Mouse (Mus musculus) adrenal gland, postnatal 36 days (tissue): ENCODE results near the gene Rnf181. TPM values are rescaled to one million over a fixed set of nuclear protein-coding genes. Genes with fewer than 3 reads are reported as not detected.
A peak's percentile ranks its signal among the peaks of the same experiment; 100 is the strongest.

Experiments
- DNase-seq, 2 experiments: peaks; one replicate each; pipeline ENCODE4 v3.0.0; 2021; ENCODE audit warnings: mixed read lengths in 1 of 2
- total RNA-seq, 2 experiments: library from RNA; stranded (reverse); gene quantifications; 2 replicates each; pipeline ENCODE4 v1.2.3; 2021

The Rnf181 gene
- total RNA-seq, 2 experiments from 2014 or later, result 258 to 471 TPM

DNA sequence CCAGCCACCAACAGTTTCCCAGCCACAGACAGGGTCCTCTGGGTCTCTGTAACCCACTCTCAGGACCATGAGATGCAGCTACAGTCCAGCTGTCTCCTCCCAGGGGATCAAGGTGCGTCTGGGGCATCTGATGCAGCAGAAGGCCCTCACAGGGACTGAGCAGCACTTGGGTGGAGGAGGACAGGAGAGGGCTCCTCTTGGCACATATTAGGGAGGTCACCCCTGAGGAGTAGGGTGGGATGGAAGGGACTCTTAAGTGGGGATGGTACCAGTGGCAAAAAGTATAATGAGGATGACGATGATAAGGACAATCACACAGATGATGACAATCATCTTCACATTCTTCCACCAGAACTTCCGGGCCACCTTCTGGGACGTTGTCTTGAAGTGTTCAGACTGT is 18.5 kb upstream of the Rnf181 start:
- no peak for DNase-seq

DNA sequence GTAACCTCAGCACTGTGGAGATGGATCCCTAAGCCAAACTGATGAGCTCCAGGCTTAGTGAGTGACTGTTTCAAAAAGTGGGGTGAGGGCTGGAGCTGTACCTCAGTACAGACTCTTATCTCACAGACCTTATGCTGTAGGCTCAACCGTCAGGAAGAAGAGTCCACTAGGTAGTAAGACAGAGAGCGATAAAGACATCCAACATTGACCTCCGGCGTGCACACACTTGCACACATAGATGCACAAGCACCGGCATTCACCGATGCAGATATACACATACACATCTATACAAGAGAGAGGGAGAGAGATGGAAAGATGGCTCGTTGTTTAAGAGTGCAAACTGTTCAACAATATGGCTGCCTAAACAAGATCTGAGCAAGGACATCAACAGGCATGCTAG is 17.2 kb upstream of the Rnf181 start:
- DNase-seq, result no peak

DNA sequence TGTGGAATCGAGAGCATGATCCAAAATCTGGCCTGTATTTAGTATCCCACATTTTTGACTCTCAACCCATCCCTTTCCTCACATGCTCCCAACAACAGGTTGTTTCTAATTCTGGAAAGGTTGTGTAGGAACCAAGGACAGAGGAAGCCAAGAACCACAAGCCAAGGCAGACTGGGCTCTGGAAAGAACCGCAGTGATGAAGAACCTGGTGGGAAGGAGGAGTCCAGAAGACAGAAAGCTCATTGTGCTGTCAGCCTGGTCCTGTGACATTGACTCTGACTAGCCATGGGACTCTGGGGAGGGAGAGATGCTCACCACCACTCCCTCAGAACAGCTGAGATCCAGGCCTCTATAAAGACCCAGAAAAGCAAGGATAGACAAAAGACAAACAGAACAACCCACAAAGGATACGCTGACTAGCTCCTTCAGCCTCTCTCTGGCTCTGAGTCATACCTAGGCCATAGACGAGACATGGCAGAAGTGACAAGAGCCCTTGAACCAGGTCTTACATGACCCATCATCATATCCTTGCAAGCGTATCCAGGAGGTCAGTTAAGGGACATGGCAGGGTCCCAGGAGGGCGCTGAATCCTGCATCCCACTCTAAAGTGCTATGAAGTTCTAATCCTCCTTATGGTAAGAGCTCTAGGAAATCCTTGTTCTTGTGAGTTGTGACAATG is 16.5 kb upstream of the Rnf181 start:
- no peak for DNase-seq

DNA sequence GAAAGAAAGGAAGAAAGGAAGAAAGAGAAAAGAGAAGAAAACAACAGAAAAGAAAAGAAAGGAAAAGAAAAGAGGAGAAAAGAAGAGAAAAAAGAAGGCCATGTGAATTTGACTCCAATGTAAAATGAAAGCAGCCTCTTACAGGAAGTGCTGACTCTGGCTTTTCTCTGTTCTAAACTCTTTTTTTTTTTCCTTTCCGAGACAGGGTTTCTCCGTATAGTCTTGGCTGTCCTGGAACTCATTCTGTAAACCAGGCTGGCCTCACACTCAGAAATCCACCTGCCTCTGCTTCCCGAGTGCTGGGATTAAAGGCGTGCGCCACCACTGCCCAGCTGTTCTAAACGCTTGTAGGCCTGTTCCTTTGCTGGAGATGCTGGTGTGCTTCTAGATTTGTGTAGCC is 15.7 kb upstream of the Rnf181 start:
- DNase-seq, result no peak

DNA sequence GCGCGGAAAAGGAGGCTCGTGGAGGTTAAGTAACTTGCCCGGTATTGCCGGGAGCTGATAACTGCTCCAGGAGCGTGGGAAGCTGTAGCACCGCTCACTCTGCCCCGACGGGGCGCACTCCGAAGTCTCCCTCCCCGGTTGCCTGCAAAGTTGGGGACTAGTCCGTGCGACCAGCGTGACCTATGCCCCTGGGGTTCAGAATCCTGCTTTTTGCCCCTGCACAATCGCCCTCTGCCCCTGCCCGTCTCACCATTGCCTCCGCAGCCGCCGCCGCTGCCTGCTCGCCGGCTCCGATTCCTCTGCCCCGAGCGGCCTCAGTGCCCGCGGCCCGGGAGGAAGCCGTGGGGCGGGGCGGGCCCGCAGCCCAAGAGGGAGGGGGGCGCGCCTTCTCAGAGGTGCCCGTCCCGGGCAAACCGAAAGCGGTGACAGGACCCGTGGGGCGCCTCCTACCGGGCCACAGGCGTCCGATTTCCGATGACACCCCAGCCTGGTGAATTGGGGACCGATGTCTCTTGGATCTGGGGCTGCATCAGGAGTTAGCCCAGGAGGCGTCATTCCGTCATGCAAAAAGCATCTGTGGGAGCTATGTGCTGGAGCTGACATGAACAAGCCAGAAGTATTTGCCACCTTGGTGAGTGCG is 13.5 kb upstream of the Rnf181 start, which contains the start of gene Vamp5:
Gene Vamp5 (minus strand): TSS at position 338 of the 640 bp plus-strand sequence.
- peak; percentile 90 to 95 for DNase-seq

DNA sequence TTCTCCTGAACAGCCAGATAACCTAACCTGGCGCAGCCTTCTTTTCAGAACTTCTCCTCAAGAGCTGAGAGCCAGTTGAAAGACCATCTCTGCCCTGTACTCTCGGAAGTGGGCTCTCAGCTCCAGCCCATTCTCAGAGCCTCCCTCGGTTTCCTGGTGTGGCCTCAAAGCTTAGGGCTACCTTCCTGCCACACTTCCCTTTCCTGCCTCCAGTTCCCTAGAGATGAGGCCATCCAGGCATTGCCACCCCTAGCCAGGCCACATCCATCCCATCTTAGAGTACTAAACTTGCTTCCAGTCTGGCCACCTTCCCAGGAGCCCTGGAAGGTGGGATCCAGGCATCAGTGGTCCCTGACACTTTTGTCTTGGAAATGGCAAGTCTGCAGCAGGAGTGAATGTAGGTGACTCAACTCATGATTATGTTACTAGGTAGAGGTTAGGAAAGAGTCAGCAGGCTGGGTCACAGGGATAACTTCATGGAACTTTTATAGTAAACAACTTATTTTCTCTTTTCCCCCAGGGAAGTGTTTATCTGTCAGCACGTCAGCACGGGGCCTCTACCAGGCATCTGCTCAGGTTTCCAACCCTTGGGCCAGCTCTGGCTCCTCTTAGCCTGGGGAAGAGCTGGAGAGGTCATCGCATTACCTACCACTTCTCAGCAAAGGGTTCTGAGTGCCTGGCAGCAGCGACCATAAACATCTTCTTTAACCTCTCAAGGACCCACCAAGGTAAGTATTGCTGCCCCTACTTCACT is 12.8 kb upstream of the Rnf181 start:
- DNase-seq, result no peak

DNA sequence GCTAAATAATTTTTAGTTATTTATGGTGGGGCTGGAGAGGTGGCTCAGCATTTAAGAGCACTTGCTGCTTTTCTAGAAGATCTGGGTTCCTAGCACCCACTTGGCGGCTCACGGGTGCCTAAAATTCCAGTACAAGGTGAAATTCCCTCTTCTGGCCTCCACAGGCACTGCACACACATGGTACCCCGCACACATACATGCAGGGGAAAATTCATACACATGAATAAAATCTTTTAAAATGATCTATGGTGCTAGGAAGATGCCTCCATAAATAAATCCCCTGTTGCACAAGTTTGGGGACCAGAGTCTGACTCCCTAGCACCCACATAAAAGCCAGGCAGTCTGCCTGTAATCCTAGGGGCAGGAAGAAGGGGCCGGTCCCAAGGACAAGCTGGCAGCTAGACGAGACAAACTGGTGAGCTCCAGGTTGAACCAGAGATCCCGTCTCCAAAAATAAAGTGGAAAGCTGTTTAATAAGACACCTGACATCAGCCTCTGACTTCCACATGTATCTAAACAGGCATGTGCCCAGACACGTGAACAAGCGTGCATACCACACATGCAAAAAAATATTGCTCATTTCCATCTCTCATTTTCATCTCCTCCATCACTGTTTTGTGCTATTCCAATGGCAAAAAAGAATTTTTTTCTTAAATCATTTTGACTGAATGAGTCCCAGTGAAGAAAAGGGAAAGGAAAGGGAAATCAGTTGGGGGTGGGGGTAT is 11.9 kb upstream of the Rnf181 start:
- no peak for DNase-seq

DNA sequence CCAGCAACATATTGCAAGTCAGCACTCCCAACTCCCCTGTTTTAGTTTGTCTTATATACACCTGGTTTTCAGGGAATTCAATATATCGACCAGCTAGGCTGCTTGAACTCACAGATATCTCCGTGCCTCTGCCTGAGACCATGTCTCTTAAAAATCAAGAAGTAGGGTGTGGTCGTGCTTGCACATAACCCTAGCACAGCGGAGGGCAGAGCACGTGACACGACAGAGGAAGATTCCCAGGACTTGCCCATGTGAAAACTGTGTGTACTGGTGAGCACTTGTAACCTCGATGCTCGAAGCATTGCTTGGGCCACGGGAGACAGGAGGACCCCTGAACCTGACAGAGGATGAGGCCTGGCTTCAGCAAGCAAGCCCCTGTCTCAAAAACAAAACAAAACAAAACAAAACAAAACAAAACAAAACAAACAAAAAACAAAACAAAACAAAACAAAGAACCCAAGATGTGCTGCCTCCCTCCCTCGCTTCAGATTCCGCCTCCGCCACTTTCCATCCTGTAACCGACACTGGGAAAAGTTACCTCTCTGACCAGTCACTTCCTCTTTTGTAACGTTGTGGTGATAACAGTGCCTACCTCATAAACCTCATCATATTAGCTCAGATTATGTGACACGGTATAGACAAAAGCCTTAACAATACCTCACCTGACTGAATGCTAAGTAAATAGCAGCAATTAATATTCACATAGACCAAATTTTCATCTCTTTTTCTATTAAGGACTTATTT is 8.2 kb upstream of the Rnf181 start:
- no peak for DNase-seq

DNA sequence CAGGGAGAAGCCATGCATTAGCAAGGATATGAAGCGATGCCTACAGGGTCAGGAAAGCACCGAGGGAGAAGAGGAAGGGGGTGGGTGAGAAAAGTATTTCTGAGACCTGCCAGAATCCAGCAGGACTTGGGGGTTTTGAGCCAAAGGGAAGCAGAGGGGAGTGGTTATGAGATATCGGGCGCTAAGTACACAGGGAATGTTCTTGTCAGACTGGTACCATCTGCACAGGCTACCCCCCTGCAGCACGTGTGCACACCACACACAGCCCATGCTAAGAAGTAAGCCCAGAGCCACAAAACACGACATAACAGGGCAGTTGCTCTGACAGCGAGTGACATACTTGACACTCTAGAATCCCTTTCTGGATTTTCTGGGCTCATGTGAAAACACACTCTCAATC is 7.5 kb upstream of the Rnf181 start:
- no peak for DNase-seq

DNA sequence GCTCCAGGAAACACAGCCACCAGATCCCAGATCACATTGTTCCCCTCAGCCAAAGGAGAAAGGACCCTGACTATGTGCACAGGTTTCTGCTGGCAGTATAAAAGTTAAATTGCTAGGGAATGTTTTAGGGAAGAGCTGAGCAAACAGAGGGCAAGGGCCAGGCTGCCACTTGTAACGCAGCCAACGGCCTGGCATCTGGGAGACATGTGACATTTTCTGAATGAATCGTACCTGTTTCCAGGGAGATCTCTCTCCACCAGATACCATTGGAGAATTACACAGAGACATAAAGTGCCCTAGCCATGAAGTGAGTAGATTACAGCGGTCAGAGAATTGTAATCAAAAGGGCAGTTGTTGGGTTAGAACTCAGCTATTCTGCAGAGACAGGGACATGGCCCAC is 6.4 kb upstream of the Rnf181 start:
- peak in 1 of 2 experiments; percentile 58 for DNase-seq

DNA sequence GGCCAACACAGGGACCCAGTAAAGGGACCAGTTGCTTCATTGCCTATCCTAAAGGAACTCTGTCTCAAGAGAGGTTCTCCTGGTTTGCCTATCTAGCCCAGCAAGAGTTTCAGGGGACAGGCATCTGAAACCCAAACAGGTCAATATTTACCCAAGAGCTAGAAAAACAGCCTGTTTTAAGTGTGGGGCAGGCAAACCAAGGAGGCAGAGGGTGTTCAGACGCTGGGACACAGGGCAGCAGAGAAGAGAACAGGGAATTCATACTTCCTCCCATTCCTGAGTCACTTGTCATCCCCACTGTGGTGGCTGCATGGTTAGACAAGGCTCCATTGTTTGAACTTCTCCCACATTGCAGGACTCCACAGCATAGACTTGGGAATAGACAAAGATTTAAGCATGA is 4.8 kb upstream of the Rnf181 start:
- no peak for DNase-seq

DNA sequence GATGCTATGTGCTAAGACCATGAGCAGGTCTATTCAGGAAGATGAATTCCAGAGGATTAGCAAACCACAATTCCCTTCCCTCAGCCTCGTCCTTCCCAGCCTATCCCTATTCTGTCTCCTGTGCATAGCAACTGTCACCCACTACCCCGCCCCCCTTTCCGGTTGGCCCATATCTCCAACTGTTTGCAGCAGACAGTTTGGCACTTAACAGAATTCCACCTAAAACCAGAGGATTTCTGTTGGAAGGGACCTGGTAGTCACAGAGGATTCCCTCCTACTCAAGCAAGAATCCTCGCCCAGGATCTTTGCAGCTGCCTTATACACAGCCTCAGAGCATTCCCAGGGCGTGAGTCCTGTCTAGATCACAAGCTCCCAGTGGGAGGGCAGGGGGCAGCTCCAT is 4.4 kb upstream of the Rnf181 start:
- DNase-seq, result peak in 1 of 2 experiments; percentile 71

DNA sequence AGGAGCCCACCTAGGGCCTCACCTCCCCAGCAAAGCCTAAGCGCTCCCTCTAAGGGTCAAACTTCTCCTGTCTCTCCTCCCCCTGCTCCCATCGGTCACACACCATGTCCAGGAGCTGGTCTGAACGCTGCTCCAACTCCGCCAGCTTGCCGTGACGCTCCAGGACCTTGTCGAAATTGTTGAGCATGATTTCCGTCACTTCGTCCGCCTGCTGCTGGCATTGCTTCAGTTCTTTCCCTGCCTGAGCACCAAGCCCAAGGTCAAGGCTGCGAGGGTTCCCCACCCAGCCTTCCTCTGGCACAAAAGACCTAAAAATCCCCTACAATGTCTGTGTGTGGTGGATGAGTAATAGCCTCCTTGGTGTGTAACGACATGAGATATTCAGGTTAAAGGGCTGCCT is 3.3 kb upstream of the Rnf181 start:
- DNase-seq, result peak; percentile 84

DNA sequence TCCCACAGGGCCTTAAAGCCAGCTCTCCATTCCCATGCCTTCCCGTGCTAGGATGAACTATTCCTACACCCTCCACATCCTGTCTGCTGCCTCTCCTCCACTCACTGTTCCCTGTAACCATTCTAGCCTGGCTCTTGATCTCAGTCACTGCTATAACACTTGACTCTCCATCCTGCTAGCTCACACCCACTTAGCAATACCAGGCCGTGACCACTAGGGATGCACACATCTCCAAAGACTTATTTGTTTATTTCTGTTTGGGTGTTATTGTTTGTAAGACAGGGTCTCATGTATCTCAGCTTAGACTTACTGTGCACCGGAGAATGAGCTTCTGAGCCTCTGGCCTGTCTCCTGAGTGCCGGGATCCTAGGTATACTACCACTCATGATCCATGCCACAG is 2.8 kb upstream of the Rnf181 start:
- DNase-seq, result no peak

DNA sequence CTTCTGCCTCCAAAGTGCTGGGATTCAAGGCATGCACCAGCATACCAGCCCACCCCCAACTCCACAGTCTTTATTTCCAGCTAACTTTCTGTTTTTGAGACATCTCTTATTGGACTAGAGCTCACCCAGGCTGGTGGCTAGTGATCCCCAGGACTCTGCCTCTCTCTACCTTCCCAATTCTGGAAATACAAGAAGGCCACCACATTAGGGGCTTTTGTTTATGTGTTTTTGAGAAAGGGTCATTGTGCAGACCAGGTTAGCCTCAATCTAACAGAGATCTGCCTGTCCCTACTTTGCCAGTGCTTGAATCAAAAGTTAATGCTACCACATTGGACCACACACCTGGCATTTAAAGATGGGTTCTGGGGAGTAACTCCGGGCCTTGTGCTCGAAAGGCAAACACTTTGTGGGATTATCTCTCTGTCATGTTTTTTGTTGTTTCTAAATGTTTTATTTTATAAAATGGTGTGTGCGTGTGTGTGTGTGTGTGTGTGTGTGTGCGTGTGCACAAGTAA is 761 bp upstream of the Rnf181 start:
- DNase-seq, result no peak

DNA sequence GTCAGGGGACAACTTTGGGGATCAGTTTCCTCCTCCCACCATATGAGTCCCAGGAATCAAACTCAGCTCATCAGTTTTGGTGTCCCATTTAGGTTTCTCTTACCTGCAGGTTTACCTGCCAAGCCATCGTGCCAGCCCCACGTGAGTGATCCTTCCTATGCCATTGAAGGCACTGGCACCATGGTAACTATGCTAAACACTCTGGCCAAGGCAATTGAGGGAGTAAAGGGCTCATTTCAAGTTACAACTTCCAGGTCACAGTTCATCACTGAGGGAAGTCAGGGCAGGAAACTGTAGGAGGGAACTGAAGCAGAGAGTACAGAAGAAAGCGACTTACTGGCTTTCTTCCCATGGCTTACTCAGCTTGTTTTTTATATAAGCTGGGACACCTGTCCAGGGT is 452 bp downstream of the Rnf181 start:
- no peak for DNase-seq

DNA sequence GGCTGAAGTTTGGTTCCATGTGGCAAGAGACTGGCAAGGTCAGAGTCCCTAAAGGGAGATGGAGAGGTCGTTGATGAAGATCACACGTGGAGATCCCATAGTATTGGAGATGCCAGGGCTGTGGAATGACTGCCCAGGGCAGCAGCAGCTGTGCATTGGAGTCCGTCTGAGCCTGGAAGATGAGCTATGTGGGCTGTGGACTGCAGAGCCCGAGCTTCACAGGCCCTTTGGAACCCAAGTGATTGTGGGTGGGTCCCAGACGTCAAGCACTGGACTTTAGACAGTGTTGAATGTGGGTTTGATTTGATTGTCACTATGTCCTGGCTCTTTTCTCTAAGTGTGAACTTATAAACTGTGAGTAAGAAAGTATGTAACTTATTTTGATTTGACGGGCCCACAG is 1.8 kb downstream of the Rnf181 start:
- no peak for DNase-seq

DNA sequence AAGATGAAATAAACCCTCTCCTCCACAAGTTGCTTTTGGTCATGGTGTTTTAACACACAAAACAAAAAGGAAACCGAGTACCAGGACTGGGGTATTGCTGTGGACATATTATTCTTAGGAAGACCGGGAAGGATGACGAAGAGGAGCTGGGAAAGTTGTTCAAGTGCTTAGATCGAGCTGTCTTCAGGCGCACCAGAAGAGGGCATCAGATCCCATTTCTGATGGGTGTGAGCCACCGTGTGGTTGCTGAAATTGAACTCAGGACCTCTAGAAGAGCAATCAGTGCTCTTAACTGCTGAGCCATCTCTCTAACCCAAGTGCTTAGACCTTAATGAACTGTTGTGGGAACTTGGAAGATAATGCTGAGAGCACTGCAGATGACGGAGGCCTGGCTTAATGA is 2.7 kb downstream of the Rnf181 start:
- peak in 1 of 2 experiments; percentile 53 for DNase-seq

DNA sequence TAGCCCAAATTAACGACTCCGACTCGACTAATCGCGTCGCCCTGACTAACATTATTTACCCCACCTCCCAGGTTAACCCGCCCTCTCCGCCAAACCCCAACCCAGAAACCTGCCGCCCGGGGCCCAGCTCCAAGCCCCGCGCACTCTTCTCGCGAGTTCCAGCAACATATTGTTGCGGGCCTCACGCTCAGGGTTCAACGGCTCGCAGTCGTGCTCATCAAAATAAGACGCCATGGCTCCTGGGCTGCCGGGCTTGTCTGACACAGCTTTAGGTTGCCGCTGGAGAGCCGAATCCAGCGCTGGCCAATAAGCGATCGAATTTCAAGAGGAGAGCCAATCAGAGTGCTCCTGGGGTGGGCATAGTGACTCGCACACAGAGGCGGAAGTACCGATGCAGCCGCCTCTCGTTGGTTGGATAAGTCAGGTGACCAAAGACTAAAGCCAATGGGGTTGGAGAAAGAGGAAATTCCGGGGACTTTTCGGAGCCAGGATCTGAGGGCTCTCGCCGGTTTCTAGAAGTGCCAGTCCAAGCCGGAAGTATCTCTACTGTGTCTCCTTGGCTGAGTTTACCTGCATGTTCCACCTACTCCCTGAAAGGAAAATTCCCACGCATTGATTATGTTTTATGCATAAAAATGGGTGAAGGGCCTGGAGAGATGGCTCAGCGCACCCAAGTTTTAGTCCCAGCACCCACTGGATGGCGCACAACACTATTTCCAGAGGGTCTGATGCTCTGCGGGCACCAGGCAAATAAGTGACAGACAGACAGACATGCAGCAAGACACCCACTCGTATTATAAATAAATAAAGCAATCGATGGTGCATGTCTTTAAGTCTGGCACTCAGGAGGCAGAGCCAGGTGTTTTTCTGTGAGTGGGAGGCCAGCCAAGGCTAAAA is 4.4 kb downstream of the Rnf181 start:
- DNase-seq, result peak; percentile 95 to 96

DNA sequence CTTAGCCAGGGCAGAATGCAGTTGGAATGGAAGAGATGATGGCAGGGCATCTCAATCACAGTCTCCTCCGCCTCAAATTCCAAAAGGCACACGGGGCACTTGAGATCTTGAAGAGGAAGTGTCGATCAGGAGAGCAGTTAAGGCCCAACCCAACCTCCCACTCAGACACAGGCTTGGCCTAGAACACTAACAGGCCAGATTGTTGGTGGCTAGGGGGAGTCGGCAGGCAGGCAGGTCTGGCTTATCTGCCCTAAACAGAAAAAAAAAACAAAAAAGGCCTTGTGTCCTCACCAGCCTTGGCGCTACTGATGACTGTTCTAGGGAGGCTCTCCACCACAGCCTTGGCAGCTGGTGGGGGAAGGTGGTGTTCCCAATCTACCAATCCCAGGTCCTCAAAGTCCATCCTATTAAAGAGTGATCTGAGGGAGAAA is 5.6 kb downstream of the Rnf181 start:
- peak; percentile 73 to 79 for DNase-seq

DNA sequence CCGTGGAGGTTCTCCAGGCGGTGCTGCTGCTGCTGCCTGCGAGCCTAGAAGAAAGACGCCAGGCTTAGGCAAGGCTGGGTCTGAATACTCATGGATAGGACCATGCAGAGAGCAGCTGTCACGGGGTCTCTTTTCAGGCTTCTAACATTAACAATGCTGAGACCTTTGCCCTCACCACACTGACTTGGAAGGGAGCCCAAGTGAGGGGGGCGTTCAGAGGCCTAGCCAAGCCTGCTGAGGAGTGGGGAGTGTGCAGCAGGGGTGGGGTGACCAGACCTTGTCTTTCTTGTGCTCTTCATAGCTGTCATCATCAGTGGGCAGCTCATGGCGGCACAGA is 6.2 kb downstream of the Rnf181 start:
- DNase-seq, result no peak
